Mouse (Mus musculus): ENCODE data around the gene Zfp618. TPM values are rescaled to one million over a fixed set of nuclear protein-coding genes. Genes with fewer than 3 reads are reported as not detected.

Zfp618 gene
- polyA plus RNA-seq, 2 experiments = 24.9 to 32.0 TPM

- H3K9ac ChIP-seq (ENCODE audit: low read depth, low read length, severe bottlenecking) = no peak overlapping the region
- no peak overlapping the region for H3K4me3 ChIP-seq (replicated peaks; ENCODE audit: low read length)
- peaks cover 53% of the 10 kb centered on the region for H3K4me1 ChIP-seq (ENCODE audit: control insufficient read depth, insufficient read depth, low read length)
- TF ChIP-seq POLR2A (IDR thresholded peaks at IDR 0.05; ENCODE audit: borderline replicate concordance, extremely low read depth, insufficient read depth, insufficient read length) = no peak
- no peaks in the 10 kb centered on the region for H3K27me3 ChIP-seq (ENCODE audit: control insufficient read depth, insufficient read depth, low read length)
- DNase-seq (ENCODE audit: low spot score) (no peak), ATAC-seq (ENCODE audit: low FRiP score, low read depth) (no peak)
- H3K27ac ChIP-seq (replicated peaks; ENCODE audit: low read depth, low read length) = peak overlapping the region; percentile 52
- H3K9me3 ChIP-seq (ENCODE audit: control insufficient read depth, low read length) = no peaks in the 10 kb centered on the region
- H3K36me3 ChIP-seq (ENCODE audit: control insufficient read depth, insufficient read depth, low read length) = no peaks in the 10 kb centered on the region
- H3K4me2 ChIP-seq (replicated peaks; ENCODE audit: low read depth, low read length, severe bottlenecking) = no peak overlapping the region
These were observed 84.4 kb downstream of the Zfp618 start for GRCm38 (mm10) chr4:63049596-63050318.

GRCm38 (mm10) chr4:63050319-63050676 is 84.9 kb downstream of the Zfp618 start:
- Histone ChIP-seq H3K27me3 (ENCODE audit: control insufficient read depth, insufficient read depth, low read length) (no peaks in the 10 kb centered on the region), H3K9me3 (ENCODE audit: control insufficient read depth, low read length) (no peaks in the 10 kb centered on the region), H3K27ac (replicated peaks; ENCODE audit: low read depth, low read length) (0 out of 2 replicates have a peak overlapping the region, but pooled peaks have one; percentile 33), H3K4me2 (replicated peaks; ENCODE audit: low read depth, low read length, severe bottlenecking) (no peak overlapping the region), H3K4me1 (ENCODE audit: control insufficient read depth, insufficient read depth, low read length) (peaks cover 58% of the 10 kb centered on the region), H3K36me3 (ENCODE audit: control insufficient read depth, insufficient read depth, low read length) (no peaks in the 10 kb centered on the region), H3K4me3 (replicated peaks; ENCODE audit: low read length) (no peak overlapping the region), H3K9ac (ENCODE audit: low read depth, low read length, severe bottlenecking) (no peak overlapping the region)
- DNase-seq (ENCODE audit: low spot score) (no peak), ATAC-seq (ENCODE audit: low FRiP score, low read depth) (no peak)
- 68% methylated on average over 4 of the region's 4 CpGs for WGBS
- no peak for TF ChIP-seq POLR2A (IDR thresholded peaks at IDR 0.05; ENCODE audit: borderline replicate concordance, extremely low read depth, insufficient read depth, insufficient read length)

- no peaks in the 10 kb centered on the region for H3K9me3 ChIP-seq (ENCODE audit: control insufficient read depth, low read length)
- H3K9ac ChIP-seq (ENCODE audit: low read depth, low read length, severe bottlenecking) = no peak overlapping the region
- H3K27ac ChIP-seq (replicated peaks; ENCODE audit: low read depth, low read length) = 0 out of 2 replicates have a peak overlapping the region, but pooled peaks have one; percentile 33
- no peaks in the 10 kb centered on the region for H3K36me3 ChIP-seq (ENCODE audit: control insufficient read depth, insufficient read depth, low read length)
- H3K4me1 ChIP-seq (ENCODE audit: control insufficient read depth, insufficient read depth, low read length) = peaks cover 64% of the 10 kb centered on the region
- no peaks in the 10 kb centered on the region for H3K27me3 ChIP-seq (ENCODE audit: control insufficient read depth, insufficient read depth, low read length)
- 0 out of 2 replicates have a peak, but pooled peaks have one; percentile 28 for ATAC-seq (ENCODE audit: low FRiP score, low read depth)
- DNase-seq (ENCODE audit: low spot score) = no peak
- no peak for TF ChIP-seq POLR2A (IDR thresholded peaks at IDR 0.05; ENCODE audit: borderline replicate concordance, extremely low read depth, insufficient read depth, insufficient read length)
- no peak overlapping the region for H3K4me3 ChIP-seq (replicated peaks; ENCODE audit: low read length)
- 50% methylated on average over 4 of the region's 4 CpGs for WGBS
- no peak overlapping the region for H3K4me2 ChIP-seq (replicated peaks; ENCODE audit: low read depth, low read length, severe bottlenecking)
These were observed 85.6 kb downstream of the Zfp618 start for GRCm38 (mm10) chr4:63050949-63051348.

GRCm38 (mm10) chr4:63051940-63052661 is 86.7 kb downstream of the Zfp618 start:
- no peak for TF ChIP-seq POLR2A (IDR thresholded peaks at IDR 0.05; ENCODE audit: borderline replicate concordance, extremely low read depth, insufficient read depth, insufficient read length)
- Histone ChIP-seq H3K9ac (ENCODE audit: low read depth, low read length, severe bottlenecking) (no peak overlapping the region), H3K4me1 (ENCODE audit: control insufficient read depth, insufficient read depth, low read length) (peaks cover 75% of the 10 kb centered on the region)

GRCm38 (mm10) chr4:63052662-63053033 is 87.3 kb downstream of the Zfp618 start:
- DNase-seq (ENCODE audit: low spot score) (no peak), ATAC-seq (ENCODE audit: low FRiP score, low read depth) (no peak)
- TF ChIP-seq POLR2A (IDR thresholded peaks at IDR 0.05; ENCODE audit: borderline replicate concordance, extremely low read depth, insufficient read depth, insufficient read length) = no peak
- Histone ChIP-seq H3K4me2 (replicated peaks; ENCODE audit: low read depth, low read length, severe bottlenecking) (no peak overlapping the region), H3K4me3 (replicated peaks; ENCODE audit: low read length) (no peak overlapping the region), H3K9ac (ENCODE audit: low read depth, low read length, severe bottlenecking) (no peak overlapping the region), H3K4me1 (ENCODE audit: control insufficient read depth, insufficient read depth, low read length) (peaks cover 76% of the 10 kb centered on the region), H3K27ac (replicated peaks; ENCODE audit: low read depth, low read length) (no peak overlapping the region), H3K36me3 (ENCODE audit: control insufficient read depth, insufficient read depth, low read length) (no peaks in the 10 kb centered on the region), H3K27me3 (ENCODE audit: control insufficient read depth, insufficient read depth, low read length) (no peaks in the 10 kb centered on the region), H3K9me3 (ENCODE audit: control insufficient read depth, low read length) (no peaks in the 10 kb centered on the region)
- 31% methylated on average over 2 of the region's 2 CpGs for WGBS

More at GRCm38 (mm10) chr4:63051940-63052661, 86.7 kb downstream of the Zfp618 start:
- Histone ChIP-seq H3K4me2 (replicated peaks; ENCODE audit: low read depth, low read length, severe bottlenecking) (no peak overlapping the region), H3K36me3 (ENCODE audit: control insufficient read depth, insufficient read depth, low read length) (no peaks in the 10 kb centered on the region), H3K9me3 (ENCODE audit: control insufficient read depth, low read length) (no peaks in the 10 kb centered on the region), H3K4me3 (replicated peaks; ENCODE audit: low read length) (no peak overlapping the region), H3K27ac (replicated peaks; ENCODE audit: low read depth, low read length) (peak overlapping the region; percentile 35), H3K27me3 (ENCODE audit: control insufficient read depth, insufficient read depth, low read length) (no peaks in the 10 kb centered on the region)
- ATAC-seq (ENCODE audit: low FRiP score, low read depth) = peak; percentile 45; the same call in 1 of the 2 replicates
- peak; percentile 47 for DNase-seq (ENCODE audit: low spot score)
- 24% methylated on average over 7 of the region's 7 CpGs for WGBS
